Mouse (Mus musculus) subcutaneous adipose tissue, adult 2 months (tissue): Measurements from ENCODE around the gene Clec1a. TPM values are rescaled to one million over a fixed set of nuclear protein-coding genes. Genes with fewer than 3 reads are reported as not detected.

ENCODE experiments used
- polyA plus RNA-seq: library from polyadenylated mRNA; depleted of rRNA; stranded (reverse); fragments of >200 nt; gene quantifications from 2 replicates; pipeline ENCODE4 v1.2.3, GENCODE M21; 2012; ENCODE audit warnings: low replicate concordance; rRNA removed

Clec1a gene
- 2.2 and 4.0 TPM in 2 replicates for polyA plus RNA-seq

GRCm38 (mm10) chr6:129451411-129452039 lies at the start of gene Clec1a:
TSS of gene Clec1a (minus strand) at chr6:129452000.

GRCm38 (mm10) chr6:129408562-129408961 lies 43.2 kb downstream of the Clec1a start, which contains the start of gene Clec9a:
TSS of gene Clec9a (plus strand) at chr6:129408862.

GRCm38 (mm10) chr6:129396997-129397396 lies 54.8 kb downstream of the Clec1a start, which contains the start of gene Clec1b:
TSS of gene Clec1b (plus strand) at chr6:129397297.

DNA sequence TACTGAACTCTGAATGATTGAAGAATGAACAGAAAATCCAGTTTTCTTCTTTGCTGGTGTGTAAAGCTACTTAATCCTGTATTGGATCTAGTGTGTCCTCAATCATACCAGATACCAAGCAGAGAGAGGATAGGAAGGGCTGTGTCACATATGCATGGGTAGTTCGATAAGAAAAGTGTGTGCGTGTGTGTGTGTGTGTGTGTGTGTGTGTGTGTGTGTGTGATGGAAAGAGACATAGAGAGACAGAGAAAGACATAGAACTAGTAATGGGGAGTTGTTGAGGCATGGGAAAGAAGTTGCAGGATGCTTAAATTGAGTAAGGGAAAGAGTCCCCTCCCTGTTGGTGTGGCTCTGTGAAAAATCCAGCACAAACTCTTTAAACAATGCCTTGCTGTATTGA lies 66.0 kb downstream of the Clec1a start, which contains the start of gene Clec12b:
Clec12b (minus strand) TSS at position 101 of the 400 bp plus-strand sequence.

Other genes starting within 250 kb of the Clec1a start
- gene Cd69, start 176.6 kb downstream of the Clec1a start, polyA plus RNA-seq: 0.19 and 0.53 TPM in 2 replicates
- gene 4922502D21Rik, start 120.2 kb downstream of the Clec1a start, polyA plus RNA-seq: not detected in 2 replicates
- 2.4 and 6.7 TPM in 2 replicates for gene Clec12a, start 109.3 kb downstream of the Clec1a start, polyA plus RNA-seq
- gene Clec12b, start 66.1 kb downstream of the Clec1a start, polyA plus RNA-seq: 0.14 TPM in 1 of 2 replicates, not detected in the other
- gene Clec1b, start 54.7 kb downstream of the Clec1a start, polyA plus RNA-seq: 0.17 and 0.42 TPM in 2 replicates
- gene Clec9a, start 43.1 kb downstream of the Clec1a start, polyA plus RNA-seq: 1.2 and 3.6 TPM in 2 replicates
- 0.13 and 0.29 TPM in 2 replicates for gene Olr1, start 55.2 kb upstream of the Clec1a start, polyA plus RNA-seq
- not detected in 2 replicates for gene Tmem52b, start 60.6 kb upstream of the Clec1a start, polyA plus RNA-seq
- gene Gabarapl1, start 81.2 kb upstream of the Clec1a start, polyA plus RNA-seq: 110 and 137 TPM in 2 replicates
- 0.32 and 1.4 TPM in 2 replicates for gene Klre1, start 125.9 kb upstream of the Clec1a start, polyA plus RNA-seq
- gene Klrd1, start 139.8 kb upstream of the Clec1a start, polyA plus RNA-seq: 0.34 and 1.9 TPM in 2 replicates
- 0.82 and 1.6 TPM in 2 replicates for gene Klrk1, start 171.9 kb upstream of the Clec1a start, polyA plus RNA-seq
- gene Klrc3, start 191.3 kb upstream of the Clec1a start, polyA plus RNA-seq: 0.26 and 2.8 TPM in 2 replicates
- gene Klrc2, start 208.7 kb upstream of the Clec1a start, polyA plus RNA-seq: 0.13 and 0.85 TPM in 2 replicates
- 0.15 and 0.69 TPM in 2 replicates for gene Klrc1, start 227.0 kb upstream of the Clec1a start, polyA plus RNA-seq